Mouse (Mus musculus) adrenal gland, adult 2 months (tissue): ENCODE measurements around the gene Ncoa3. TPM values are rescaled to one million over a fixed set of nuclear protein-coding genes. Genes with fewer than 3 reads are reported as not detected.

Experiments
- DNase-seq: peaks from one replicate; pipeline ENCODE4 v3.0.0; 2021
- polyA plus RNA-seq: library from polyadenylated mRNA; depleted of rRNA; stranded (reverse); fragments of >200 nt; gene quantifications from 2 replicates; pipeline ENCODE4 v1.2.3, GENCODE M21; 2012
- total RNA-seq, 2 experiments: library from RNA; stranded (reverse); gene quantifications; 2 replicates each; pipeline ENCODE4 v1.2.3; 2021

The Ncoa3 gene
- total and polyA plus RNA-seq, 3 experiments: 26.2 to 29.8 (median 28.5) TPM

DNA sequence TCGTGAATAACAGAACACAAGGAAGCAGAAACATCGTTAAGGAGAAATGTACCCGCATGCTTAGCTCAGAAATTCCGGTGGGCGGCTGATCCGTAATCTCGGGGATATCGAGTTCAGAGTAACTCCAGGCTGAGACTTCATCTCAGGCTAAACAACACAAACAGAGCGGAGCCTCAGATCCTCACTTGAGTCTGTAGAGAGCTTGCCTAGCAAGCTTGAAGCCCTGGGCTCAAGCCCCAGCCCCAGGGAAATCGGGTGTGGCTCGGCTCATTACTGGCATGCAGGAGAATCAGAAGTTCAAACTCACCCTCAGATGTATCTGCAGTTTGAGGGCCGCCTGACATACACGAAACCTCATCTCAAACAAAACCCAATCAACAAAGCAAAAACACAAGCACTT lies 22.5 kb upstream of the Ncoa3 start:
- no peak for DNase-seq

DNA sequence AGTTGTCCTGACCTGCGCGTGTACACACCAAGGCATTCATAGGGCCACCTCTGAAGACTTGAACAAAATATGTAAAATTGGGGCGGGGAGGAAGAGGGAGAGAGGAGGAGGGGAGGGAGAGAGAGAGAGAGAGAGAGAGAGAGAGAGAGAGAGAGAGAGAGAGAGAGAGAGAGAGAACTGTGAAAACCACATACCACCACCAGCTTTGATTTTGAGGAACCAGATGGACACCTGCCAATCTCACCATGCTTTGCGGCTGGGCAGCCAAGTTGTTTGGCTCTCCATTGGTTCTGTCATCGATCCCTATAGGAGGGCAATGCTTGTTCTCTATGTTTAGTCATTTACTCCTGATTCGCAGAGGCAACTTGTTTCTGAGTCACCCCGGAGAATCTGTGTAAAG lies 21.7 kb upstream of the Ncoa3 start:
- DNase-seq: no peak

DNA sequence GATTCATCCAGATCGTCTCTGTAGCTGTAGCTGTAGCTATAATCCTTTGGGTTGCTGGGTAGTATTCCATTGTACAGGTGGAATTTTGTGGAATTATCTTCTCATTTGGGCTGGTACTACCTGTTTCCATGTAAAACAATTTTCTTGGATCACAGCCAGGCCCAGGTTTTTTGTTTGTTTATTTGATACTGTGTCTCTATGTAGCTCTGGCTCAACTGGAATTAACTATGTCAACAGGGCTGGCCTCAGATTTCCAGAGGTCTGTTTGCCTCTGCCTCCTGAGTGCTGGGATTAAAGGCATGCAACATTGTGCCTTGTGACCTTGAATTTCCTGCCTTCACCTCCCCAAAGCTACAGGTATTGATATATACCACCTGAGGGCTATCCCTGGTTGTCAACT lies 18.1 kb upstream of the Ncoa3 start:
- DNase-seq: no peak

DNA sequence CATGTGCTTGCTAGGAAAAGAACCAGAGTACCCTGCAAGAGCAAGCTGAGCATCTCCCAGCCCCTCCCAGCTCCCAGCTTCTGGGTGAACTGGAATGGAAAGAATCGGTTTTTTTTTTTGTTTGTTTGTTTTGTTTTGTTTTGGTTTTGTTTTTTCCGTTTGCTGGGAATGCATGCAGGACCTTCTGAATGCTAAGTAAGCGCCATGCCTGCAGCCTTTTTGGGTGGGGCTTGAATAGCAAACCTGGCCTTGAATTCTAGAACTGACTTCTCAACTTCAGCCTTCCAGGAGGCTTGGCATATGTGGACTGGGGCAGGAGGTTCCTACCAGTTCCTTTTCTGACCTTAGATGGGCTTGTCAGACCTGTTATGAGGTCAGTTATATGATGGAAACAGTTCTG lies 16.2 kb upstream of the Ncoa3 start:
- DNase-seq: no peak

DNA sequence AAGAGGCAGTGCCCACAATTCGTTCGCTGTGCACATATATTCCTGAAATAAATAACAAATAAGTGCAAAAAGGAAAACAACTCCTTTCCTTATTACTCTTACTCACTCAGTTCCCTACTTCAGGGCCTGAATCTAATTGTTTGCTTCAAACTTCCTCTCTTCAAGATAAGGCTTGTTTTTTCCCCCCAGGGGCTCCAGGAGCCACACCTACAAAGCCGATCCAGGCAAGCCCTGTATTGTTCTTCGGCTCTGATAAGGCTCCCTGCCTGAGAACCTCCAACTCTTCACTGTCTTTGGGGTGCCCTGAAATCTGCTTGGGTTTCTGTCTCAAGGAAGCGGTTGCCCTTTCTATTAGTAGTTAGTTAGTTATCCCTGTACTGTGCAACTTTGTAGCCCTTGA lies 15.6 kb upstream of the Ncoa3 start:
- no peak for DNase-seq

DNA sequence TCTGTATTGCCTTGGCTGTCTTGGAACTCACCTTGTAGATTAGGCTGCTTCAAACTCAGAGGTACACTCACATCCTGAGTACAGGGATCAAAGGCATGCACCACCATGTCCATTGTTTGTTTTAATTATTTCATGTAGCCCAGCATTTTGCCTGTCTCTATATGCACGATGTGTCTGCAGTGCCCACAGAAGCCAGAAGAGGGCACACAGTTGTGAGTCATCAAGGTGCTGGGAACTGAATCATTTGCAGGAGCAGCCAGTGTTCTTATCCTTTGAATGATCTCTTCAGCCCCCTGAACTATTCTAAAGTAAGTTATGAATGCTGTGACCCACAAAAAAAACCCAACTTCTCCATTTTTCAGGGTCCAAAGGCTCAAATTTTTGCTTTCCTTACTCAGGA lies 14.3 kb upstream of the Ncoa3 start:
- DNase-seq: no peak

DNA sequence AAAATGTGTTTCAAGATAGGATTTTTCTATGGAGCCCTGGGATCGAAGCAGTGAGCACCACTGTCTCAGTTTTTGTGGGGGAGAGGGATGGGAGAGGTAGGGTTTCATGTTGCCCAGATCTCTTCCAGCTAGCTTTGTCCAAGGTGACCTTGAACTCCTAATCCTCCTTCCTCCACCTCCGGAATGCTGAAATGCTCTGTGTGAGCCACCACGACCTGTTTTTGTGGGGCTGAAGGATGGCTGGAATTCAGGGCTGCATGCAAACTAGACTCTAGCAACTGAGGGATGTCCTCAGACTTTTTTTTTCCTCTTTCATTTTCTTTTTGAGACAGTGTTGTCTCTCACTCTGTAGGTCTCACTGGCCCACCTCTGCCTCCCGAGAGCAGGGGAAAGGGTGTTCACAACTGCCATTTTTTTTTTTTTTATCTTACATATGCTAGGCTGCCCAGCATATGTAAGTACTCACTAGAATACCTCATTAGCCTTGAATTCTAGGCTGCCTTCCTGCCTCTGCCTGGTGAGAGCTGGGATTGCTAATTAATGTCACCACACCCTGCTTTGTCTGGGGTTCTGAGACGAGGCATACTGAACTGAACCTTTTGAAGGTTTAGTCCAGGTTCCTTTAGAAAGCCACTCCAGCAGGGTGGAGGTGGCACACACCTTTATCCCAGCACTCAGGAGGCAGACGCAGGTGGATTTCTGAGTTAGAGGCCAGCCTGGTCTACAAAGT lies 11.0 kb upstream of the Ncoa3 start:
- no peak for DNase-seq

DNA sequence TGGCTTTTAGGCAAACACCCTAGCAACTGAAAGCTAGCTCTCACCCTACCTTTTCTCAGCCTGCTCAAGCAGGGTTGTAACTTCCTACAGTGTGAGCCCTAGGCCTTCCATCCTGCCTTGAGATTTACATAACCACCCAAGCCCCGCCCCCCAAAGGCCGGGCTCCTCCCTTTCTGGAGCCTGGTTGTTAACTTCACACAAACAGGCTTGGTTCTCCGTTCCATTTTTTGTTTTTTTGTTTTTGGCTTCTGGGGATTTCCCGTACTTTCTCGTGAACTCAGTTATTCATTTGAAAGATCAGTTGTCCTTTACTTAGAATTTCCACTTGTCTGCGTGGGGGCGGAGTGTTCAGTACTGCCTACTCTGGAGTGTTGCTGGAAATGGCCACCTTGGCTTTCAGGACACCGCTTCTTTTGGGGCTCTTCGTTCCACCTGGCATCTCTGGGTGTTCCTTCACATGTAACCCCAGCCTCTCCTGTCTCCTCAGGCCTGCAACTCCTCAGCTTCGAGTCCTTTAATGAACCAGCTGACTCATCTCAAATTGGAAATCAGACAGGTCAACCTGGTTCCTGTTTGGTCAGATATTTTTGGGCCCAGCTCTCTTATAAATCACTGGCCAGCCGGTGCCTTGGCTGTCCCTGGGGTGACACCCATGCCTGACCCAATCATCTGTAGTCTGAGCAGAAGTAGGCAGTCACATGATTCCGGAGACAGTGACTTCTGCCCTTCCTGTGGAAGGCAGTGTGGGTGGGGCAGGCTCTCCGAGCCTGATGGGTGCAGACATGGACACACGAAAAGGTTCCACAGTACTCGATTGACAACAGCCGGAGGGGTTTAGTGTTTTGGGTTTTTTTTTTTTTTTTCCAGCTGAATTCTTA lies 9.7 kb upstream of the Ncoa3 start:
- peak; percentile 83 for DNase-seq

DNA sequence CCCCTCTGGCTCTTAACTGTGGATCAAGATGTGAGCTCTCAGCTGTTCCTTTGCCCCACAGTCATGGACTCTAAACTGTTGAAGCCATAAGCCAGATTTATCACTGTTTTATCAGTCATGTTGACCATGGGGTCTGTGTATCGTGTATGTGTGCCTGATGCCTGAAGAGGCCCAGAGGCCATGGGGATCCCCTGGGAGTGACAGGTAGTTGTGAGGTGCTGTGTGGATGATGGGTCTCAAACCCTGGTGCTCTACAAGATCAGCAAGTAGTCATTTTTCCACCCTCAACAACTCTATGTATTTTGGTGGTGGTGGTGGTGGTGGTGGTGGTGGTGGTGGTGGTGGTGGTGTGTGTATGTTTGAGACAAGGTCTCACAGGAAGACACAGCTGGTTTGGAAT lies 8.1 kb upstream of the Ncoa3 start:
- no peak for DNase-seq

DNA sequence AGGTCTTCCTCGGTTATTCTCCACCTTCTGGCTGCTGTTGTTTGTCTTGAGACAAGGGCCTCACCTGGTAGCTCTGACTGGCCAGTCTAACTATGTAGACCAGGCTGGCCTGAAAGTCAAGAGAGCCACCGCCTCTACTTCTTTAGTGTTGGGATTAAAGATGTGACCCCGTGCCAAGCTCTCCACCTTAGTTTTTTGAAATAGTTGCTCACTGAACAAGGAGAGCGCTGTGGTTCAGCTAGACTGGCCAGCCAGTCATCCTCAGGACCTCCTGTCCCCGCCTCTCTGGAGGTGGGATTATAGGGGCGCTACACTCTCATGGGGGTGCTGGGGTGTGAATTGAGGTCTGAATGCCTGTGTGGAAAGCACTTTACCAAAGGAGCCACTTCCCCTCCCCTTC lies 7.5 kb upstream of the Ncoa3 start:
- no peak for DNase-seq

DNA sequence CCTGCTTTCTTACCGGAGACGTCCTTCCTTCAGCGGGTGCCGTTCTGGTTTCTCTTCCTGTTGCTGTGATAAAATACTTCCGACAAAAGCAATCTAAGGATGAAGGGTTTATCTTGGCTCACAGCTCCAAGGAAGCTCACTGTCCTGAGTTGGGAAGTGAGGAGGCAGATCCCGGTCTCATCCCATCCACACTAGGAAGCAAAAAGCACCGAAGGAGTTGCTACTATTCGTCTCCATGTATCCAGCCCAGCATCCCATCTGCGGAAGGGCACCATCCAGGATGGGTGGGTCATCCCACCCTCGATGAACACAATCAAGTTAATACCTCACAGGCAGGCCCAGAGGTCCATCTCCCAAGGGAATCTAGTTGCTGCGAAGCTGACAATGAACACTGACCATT lies 6.9 kb upstream of the Ncoa3 start:
- no peak for DNase-seq

DNA sequence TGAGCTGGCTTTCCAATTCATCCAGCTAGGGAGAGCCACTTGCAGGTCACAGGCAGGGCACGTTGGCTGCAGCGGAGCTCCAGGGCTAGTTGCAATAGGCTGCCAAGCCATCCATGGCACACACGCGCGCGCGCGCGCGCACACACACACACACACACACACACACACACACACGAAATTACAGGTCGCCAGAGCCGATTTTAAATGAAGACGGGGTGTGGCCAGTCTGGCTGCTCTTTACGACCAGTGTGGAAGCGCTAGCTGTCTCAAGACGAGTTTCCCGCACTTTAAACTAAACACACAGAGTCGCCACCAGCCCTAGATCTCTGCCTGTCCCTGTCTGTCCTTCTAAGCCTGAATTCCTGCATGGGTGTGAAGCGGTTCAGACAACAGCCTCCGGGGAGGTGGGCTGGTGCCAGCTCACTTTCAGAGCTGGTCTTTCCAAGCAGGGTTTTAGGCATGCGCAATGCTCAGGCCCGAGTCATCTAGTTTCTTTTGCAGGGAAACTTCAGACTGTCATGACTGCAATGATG lies 5.4 kb upstream of the Ncoa3 start:
- peak; percentile 87 for DNase-seq

DNA sequence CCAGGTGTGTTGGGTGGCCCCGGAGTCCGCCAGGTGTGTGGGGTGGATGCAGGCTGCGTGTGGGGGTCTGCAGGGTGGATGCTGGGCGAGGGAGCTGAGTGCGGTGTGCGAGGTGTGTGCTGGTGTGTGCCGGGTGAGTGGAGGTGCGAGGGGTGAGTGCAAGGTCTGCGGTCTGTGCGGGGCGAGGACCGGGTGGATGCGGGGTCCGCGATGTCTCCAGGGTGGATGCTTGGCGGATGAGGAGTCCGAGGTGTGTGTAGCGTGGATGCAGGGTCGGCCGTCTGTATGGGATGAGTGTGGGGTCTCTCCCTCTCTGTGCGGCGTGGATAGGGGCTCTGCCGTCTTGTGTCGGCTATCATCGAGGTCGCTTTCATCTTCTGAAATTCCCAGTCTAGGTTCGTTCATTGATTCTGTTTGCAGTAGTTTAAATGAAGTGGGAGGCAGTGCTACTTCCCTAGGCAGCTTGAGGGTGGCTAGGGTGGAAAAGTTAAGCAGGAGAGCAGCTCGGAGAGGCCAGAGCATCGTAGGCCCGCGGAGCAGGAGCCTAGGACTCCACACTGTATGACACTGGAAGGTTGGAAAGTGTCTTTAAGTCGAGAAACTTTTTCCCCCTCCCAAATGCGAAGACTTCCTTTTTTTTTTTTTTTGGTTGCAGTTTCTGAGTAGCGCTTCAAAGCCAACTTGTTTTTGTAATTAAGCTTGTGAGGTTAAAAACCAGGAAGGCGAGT lies 901 bp downstream of the Ncoa3 start:
- no peak for DNase-seq

DNA sequence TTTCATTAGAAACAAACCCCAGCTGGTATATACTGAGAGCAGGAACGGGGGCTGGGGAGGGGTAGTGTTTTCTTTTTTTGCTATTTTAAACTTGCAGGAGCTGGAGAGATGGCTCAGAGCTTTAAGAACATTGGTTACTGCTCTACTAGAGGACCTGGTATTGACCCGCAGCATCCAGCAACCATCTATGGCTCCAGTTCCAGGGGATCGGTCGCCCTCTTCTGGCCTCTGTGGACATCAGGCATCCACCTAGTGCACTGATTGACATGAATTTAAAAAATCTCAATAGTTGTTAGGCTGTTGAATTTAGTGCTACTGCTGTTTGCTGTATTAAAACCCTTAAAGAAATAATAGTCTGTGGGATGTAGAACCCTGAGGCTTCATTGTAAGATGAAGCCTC lies 1.9 kb downstream of the Ncoa3 start:
- no peak for DNase-seq

DNA sequence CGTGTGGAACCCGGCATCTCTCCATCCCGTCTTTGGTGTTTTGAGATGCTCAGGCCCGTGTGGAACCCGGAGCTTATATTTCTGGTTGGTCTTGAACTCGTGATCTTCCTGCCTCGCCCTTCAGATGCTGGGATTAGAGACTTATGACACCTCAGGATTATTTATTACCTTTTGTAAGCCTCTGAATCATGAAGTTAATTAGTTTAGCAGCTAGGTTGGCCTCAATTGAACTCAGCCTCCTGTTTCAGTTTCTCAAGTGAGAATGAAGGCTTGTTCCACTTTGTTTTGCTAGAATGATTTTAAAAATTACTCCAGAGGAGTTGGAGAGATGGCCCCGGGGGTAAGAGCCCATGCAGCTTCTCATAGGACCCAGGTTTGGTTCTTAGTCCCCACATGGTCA lies 3.3 kb downstream of the Ncoa3 start:
- DNase-seq: no peak

DNA sequence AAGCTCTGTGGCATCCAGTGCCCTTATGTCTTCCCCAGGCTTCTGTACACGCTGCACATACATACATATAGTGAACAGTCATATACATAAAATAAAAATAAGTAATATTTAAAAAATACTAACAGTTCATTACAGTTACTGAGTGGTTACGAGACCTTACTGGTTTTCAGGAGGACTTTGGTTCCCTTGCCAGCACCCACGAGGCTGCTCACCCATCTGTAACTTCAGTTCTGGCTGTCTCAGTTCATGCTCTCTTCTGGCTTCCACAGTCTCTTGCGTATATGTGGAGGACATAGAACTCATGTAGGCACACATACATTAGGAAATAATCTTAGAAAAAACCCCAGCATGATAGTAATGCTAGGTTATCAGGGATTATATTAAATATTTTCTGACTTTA lies 3.7 kb downstream of the Ncoa3 start:
- no peak for DNase-seq

DNA sequence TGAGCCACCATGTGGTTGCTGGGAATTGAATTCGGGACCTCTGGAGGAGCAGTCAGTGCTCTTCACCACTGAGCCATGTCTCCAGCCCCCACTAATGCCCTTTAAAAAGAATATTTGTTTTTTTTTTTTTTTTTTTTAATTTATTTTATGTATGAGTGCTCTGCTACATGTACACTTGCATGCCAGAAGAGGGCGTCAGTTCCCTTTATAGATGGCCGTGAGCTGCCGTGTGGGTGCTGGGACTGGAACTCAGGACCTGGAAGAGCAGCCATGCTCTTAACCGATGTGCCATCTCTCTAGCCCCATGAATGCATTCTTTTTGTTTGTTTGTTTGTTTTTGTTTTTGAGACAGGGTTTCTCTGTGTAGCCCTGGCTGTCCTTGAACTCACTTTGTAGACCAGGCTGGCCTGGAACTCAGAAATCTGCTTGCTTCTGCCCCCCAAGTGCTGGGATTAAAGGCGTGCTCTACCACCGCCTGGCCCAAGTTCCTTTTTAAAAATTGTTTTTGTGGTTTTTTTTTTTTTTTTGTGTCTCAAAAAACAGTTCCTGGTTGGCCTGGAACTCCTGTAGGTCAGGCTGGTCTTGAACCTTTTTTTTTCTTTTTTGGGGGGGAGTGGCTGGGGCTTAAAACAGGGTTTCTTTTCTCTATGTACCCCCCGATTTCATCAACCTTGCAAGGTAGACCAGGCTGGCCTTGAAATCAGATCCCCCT lies 5.0 kb downstream of the Ncoa3 start:
- no peak for DNase-seq

DNA sequence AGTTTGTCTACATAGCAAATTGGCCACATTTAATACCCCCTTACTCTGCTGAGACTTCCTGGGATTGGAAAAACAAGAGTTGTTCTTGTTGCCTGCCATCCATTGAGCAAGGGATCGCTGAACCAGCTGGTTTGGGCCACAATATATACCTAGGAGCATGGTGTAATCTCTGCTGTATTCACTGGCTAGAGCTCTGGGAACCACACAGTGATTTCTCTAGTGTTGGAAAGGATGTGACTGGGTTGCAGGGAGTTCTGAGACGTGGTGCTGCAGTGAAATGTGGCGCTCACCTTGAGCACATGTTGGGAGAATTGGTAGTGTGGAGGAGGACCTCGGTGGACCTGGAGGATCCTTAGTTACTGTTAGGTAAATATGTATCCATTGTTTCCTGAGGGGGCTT lies 6.5 kb downstream of the Ncoa3 start:
- no peak for DNase-seq

DNA sequence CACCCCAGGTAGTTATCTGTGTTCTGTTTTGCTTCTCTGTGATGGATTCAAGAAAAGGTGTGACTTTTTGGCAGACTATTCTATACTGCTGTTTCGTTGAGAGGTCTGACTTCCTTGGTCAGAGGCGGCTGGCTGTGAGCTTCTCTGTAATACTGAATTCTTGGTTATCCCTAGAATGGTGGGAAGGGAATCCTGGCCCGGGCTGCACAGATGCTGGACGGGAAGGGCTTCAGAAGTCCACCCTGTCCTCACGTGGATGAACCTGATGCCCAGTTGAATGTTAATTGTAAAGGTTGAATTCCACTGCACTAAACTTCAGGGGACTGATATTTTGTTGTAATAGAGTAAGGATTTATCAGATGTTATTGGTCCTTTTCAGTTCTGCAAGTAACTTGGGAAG lies 7.4 kb downstream of the Ncoa3 start:
- DNase-seq: no peak

DNA sequence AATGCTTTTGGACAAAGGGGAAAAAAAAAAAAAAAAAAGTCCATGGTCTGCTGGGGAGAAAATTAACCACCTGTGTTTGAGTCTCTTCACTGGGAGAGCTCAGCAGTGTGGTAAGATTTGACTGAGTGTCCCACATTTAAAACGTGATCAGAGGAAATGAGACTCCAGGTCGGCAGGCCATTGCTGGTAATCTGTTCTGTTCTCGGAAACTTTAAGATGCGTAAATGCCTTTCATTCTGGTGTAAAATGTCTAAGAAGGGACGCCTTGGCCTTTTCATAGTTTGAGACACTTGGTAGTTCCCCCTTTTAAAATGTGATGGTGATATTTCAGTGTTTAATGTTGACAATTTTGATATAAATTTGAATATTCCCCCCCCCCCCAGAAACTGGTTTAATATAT lies 7.8 kb downstream of the Ncoa3 start:
- DNase-seq: no peak

DNA sequence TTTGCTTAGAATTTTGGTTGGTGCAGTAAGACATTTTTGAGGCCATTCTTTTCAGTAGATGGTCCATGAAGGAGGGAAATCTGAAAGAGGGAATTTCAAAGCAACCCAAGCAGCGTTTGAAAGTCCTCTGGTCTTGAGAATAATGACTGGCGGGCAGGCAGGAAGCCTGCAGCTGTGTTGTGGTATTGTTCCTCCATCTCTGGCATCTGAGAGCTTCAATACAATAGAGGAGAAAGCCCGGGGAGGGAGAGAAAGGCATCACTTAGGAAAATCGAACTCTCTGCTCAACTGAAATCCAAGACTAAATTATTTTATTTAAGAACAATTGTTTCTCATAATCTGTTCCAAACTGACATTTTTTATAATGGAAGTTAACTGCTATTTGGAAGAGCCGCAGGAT lies 8.3 kb downstream of the Ncoa3 start:
- DNase-seq: no peak

DNA sequence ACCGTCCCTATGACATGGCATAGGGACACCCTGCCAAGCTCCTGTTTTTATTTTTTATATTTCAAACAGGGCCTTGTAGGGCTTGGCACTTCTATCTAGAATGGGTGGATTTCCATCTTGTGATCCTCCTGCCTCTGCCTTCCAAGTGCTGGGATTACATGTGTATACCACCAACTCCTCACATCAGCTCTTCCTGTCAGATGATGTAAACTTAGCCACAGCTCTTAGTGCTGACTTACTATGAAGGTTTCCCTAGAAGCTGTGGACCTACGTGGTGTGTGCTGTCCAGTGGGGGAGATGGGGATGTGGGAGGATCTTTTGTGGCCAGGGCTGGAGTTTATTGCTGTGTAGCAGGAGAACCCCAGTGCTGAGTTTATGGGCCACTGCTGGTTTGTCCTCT lies 8.9 kb downstream of the Ncoa3 start:
- DNase-seq: no peak
